Mouse (Mus musculus) intestine, postnatal 0 days (tissue): ENCODE data around the gene Usp11. TPM values are rescaled to one million over a fixed set of nuclear protein-coding genes. Genes with fewer than 3 reads are reported as not detected.

ENCODE experiments used
- ATAC-seq: fragments of 200-750 bp; cut with Nextera tagmentation; 2 replicates; pipeline ENCODE4 v1.8.0; 2017; ENCODE audit warnings: mild to moderate bottlenecking, moderate TSS enrichment, moderate library complexity
- H3K27ac ChIP-seq: fragments of 300-500 bp; sonication (generic); 2 replicates; pipeline ENCODE4 v1.5.1; 2014; ENCODE audit warnings: mild to moderate bottlenecking, low read depth, low read length, moderate library complexity
- H3K27me3 ChIP-seq: fragments of 300-500 bp; sonication (generic); replicated peaks from 2 replicates; pipeline ENCODE4 v1.6.1; 2014; ENCODE audit warnings: low read length, mixed read lengths; ENCODE audit not compliant: control insufficient read depth, insufficient read depth
- H3K36me3 ChIP-seq: fragments of 300-500 bp; sonication (generic); 2 replicates; pipeline ENCODE4 v1.6.1; 2014; ENCODE audit warnings: mild to moderate bottlenecking, moderate library complexity; ENCODE audit not compliant: control insufficient read depth, insufficient read depth
- H3K4me1 ChIP-seq: fragments of 300-500 bp; sonication (generic); replicated peaks from 2 replicates; pipeline ENCODE4 v1.6.1; 2014; ENCODE audit warnings: antibody characterized with exemption, low read length, mixed read lengths; ENCODE audit not compliant: control insufficient read depth, insufficient read depth
- H3K4me2 ChIP-seq: fragments of 300-500 bp; sonication (generic); replicated peaks from 2 replicates; pipeline ENCODE4 v1.6.1; 2014; ENCODE audit warnings: low read depth, mild to moderate bottlenecking, moderate library complexity
- H3K4me3 ChIP-seq: fragments of 300-500 bp; sonication (generic); 2 replicates; pipeline ENCODE4 v1.5.1; 2014; ENCODE audit warnings: low read depth, low read length
- H3K9ac ChIP-seq: fragments of 300-500 bp; sonication (generic); 2 replicates; pipeline ENCODE4 v1.6.1; 2014; ENCODE audit warnings: mild to moderate bottlenecking, low read depth, low read length
- H3K9me3 ChIP-seq: fragments of 300-500 bp; sonication (generic); 2 replicates; pipeline ENCODE4 v1.6.1; 2016; ENCODE audit warnings: mixed run types; ENCODE audit not compliant: control insufficient read depth
- CTCF ChIP-seq: sonication (generic); IDR thresholded peaks from 2 replicates; pipeline ENCODE4 v1.5.1; 2016; ENCODE audit warnings: low read depth, mild to moderate bottlenecking, control low read depth, antibody characterized with exemption, moderate library complexity
- WGBS: fragments of 180-500 bp; shearing (Covaris S2); extraction: QIAGEN DNeasy Blood & Tissue Kit; methylation state at CpG from one replicate; pipeline ENCODE4 v1.1.7; 2014; 5-methylcytosine and 5-hydroxymethylcytosine counted together
- polyA plus RNA-seq: library from polyadenylated mRNA; unstranded; fragments of >200 nt; fragmentation: Nextera tagmentation; extraction: Ambion mirVana; gene quantifications from 2 replicates; pipeline ENCODE4 v1.2.1, GENCODE M21; 2015

Gene Usp11
- 3.8 and 4.1 TPM in 2 replicates for polyA plus RNA-seq

DNA sequence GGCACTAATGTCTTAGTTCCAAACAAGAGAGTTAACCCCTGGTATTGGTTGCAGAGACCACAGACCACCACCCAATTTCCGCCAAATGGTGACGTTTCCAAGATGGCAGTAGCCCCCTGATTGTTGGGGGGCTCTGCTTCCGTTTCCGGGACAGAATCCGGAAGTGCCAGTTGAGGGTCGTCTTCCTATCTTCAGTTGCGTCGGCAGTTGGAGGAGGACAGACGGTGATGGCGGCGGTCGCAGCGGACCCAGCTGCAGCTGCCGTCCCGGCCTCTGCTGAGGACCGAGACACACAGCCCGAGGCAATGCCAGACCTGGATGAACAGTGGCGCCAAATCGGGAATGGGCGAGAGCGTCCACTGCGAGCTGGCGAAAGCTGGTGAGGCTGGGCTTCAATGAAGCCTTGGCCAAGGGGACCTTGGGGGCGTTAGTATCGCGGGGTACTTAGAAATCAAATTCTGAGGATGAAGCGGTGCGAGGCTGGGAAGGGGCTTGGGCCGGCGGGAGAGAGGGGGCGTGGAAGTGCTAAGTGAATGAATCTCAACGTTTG is at the start of gene Usp11:
Usp11 (plus strand) TSS at position 166 of the 550 bp plus-strand sequence.
- no peak for TF ChIP-seq CTCF
- peaks cover 1% of the 10 kb centered on the region; the same call in 1 of the 2 replicates for H3K36me3 ChIP-seq
- H3K27ac ChIP-seq = peak within 1 kb of the TSS; percentile 70
- H3K27me3 ChIP-seq = no peaks in the 10 kb centered on the region
- H3K9me3 ChIP-seq = no peaks in the 10 kb centered on the region
- H3K4me2 ChIP-seq = peak within 1 kb of the TSS; percentile 66
- WGBS = 18% methylated on average over 32 of the region's 32 CpGs
- H3K9ac ChIP-seq = peak within 1 kb of the TSS; percentile 62
- peak; percentile 48 for ATAC-seq
- no peaks in the 10 kb centered on the region for H3K4me1 ChIP-seq
- peak within 1 kb of the TSS; percentile 55 for H3K4me3 ChIP-seq

DNA sequence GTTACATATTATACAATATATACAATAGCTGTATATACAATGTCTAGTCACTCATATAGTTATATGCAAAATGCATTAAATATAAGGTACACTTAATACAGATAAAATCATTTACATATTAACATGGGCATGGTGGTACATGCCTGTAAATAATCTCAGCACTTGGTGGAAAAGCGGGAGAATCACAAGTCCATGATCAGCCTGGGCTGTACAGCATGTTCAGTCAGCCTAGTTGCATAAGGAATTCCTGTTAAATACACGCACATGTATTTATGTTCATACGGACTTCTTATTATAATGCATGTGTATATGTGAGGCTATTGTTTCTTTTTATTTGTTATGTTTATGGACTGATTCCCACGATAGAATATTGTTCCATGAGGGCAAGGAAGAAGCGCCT is 46.1 kb upstream of the Usp11 start:
- Histone ChIP-seq H3K27me3 (no peaks in the 10 kb centered on the region), H3K4me2 (peak overlapping the region; percentile 75), H3K4me3 (peak overlapping the region; percentile 48), H3K9me3 (no peaks in the 10 kb centered on the region), H3K36me3 (no peaks in the 10 kb centered on the region), H3K4me1 (no peaks in the 10 kb centered on the region), H3K9ac (no peak overlapping the region), H3K27ac (no peak overlapping the region)
- no peak for TF ChIP-seq CTCF
- 28% methylated on average over 5 of the region's 5 CpGs for WGBS
- no peak for ATAC-seq

DNA sequence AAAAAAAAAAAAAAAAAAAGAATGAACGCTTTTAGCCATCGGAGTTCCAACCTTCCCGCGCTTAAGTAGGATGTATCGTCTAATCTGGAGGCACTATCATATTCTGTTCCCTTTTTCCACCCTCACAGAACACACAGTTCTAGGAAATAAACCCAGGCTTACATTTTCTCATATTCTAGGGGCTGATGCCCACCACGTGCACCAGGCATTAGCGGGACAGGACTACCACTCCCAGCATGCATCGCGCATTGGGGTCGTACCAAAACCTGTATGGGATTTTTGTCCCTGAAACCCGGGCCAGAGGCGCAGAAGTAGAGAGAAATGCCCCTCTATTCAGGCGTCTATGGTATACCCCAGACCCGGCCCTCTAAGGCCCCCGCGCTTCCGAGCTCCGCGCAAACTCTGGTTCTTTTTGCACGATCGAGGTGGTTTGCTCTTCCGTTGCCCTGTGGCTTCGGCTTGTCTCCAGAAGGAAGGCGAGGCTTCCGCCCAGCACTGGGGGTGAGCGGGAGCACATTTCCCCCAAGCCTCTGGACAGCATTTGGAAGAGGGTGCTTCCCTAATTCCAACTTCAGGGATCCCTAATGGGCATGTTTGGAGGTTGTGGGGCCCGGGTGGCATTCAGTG is 45.6 kb upstream of the Usp11 start, which contains the start of gene Uba1:
Uba1 (plus strand) TSS at position 301 of the 627 bp plus-strand sequence.
- Histone ChIP-seq H3K27me3 (no peaks in the 10 kb centered on the region), H3K9me3 (no peaks in the 10 kb centered on the region), H3K4me3 (peak within 1 kb of the TSS; percentile 48), H3K36me3 (no peaks in the 10 kb centered on the region), H3K27ac (no peak within 1 kb of the TSS; the same call in 1 of the 2 replicates), H3K4me2 (peak within 1 kb of the TSS; percentile 75), H3K9ac (peak within 1 kb of the TSS; percentile 38), H3K4me1 (no peaks in the 10 kb centered on the region)
- peak; percentile 82 for ATAC-seq
- no peak for TF ChIP-seq CTCF
- WGBS = 13% methylated on average over 27 of the region's 27 CpGs

DNA sequence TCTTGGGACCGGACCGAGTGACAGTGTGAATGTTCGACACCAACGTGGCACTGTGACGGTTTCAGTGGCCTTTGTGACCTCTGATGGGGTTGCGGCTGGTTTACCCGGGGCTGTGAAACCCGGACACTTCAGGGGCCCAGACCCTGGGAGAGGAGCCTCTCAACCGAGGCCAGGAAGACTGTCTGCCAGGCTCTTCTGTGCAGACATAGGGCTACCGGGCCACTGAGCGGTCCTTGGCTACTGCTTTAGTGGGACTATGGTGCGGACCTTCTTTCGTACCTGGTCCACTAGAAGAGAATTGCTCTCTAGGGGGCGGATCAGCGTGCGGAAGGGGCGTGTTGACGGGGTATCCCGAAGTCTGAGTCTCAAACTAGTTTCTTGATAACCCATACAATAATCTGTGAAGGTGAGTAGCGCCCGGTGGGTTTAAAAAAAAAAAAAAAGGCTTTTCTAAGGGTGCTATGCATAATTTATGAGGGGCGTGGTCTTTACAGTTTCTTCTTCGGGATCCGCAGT is 44.8 kb upstream of the Usp11 start:
- Histone ChIP-seq H3K4me3 (peak overlapping the region; percentile 48), H3K27ac (no peak overlapping the region), H3K27me3 (no peaks in the 10 kb centered on the region), H3K4me1 (0 out of 2 replicates have a peak, but pooled peaks cover 2% of the 10 kb centered on the region), H3K9me3 (no peaks in the 10 kb centered on the region), H3K4me2 (peak overlapping the region; percentile 75), H3K9ac (peak overlapping the region; percentile 38; the same call in 1 of the 2 replicates), H3K36me3 (no peaks in the 10 kb centered on the region)
- TF ChIP-seq CTCF = no peak
- no peak for ATAC-seq
- 17% methylated on average over 24 of the region's 24 CpGs for WGBS

DNA sequence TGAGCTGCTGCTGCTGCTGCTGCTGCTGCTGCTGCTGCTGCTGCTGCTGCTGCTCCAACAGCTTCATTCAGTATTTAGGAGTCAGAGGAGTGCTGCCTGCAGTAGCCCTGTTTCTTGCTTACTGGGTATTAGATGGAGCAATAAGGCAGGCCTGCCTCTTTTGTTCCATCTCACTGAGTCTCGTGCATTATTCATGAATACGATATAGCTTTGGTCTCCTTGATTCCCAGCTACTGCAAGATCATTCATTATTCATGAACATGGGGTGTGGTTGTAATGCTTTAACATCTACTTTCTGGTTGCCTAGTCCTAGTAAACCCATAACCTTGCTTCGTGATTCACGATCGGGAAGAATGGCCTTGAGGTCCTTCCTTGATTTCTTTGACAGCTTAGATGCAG is 41.4 kb upstream of the Usp11 start:
- Histone ChIP-seq H3K36me3 (no peaks in the 10 kb centered on the region), H3K4me3 (no peak overlapping the region), H3K9me3 (no peaks in the 10 kb centered on the region), H3K4me1 (0 out of 2 replicates have a peak, but pooled peaks cover 2% of the 10 kb centered on the region), H3K4me2 (no peak overlapping the region), H3K27ac (no peak overlapping the region), H3K9ac (no peak overlapping the region), H3K27me3 (no peaks in the 10 kb centered on the region)
- no peak for ATAC-seq
- WGBS = 28% methylated on average over 5 of the region's 5 CpGs
- no peak for TF ChIP-seq CTCF

DNA sequence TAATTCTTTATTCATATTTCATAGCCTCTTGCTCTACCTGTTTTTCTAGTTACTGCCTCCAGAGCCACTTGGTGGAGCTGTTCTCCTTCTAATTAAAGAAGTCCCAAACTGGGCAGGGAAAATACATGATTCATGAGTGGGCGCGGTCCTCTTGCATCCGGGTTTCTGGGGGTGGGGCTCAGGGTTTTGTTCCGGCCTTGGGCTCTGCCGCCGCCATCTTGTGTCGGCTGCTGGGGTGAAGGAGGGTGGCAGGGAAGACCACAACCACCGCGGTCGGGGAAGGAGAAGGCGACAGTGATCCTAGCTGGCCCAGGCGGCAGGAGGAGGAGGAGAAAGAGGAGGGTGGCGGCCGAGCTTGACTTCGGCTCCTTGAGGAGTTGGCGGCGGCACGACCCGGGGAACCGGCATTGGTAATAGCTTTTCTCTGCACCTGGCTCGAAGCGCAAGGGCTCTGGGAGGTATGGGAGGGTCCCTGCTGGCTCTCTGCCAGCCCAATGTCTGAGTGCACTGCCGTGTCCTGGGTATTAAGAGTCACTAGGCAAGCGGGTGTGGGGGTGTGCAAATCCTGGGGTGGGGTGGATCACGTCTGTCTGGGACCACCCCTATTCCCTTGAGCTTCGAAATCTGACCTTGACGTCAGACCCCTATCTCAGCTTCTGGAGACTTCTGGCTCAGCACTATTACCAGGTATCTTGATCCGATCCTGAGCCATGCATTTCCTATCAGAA is 40.8 kb upstream of the Usp11 start:
- Histone ChIP-seq H3K4me3 (peak overlapping the region; percentile 60), H3K27ac (peak overlapping the region; percentile 71), H3K9me3 (no peaks in the 10 kb centered on the region), H3K4me1 (0 out of 2 replicates have a peak, but pooled peaks cover 2% of the 10 kb centered on the region), H3K27me3 (no peaks in the 10 kb centered on the region), H3K36me3 (0 out of 2 replicates have a peak, but pooled peaks cover 1% of the 10 kb centered on the region), H3K4me2 (peak overlapping the region; percentile 63), H3K9ac (peak overlapping the region; percentile 72)
- TF ChIP-seq CTCF = peak; percentile 72
- 20% methylated on average over 27 of the region's 28 CpGs for WGBS
- ATAC-seq = peak; percentile 85
